Mouse (Mus musculus) spleen, postnatal 36 days (tissue): ENCODE measurements around the gene Ubxn7.

ENCODE experiments used
- DNase-seq, 2 experiments: peaks; one replicate each; pipeline ENCODE4 v3.0.0; 2022; ENCODE audit warnings: low spot score in 2 of 2, mixed read lengths in 1 of 2

Gene Ubxn7

DNA sequence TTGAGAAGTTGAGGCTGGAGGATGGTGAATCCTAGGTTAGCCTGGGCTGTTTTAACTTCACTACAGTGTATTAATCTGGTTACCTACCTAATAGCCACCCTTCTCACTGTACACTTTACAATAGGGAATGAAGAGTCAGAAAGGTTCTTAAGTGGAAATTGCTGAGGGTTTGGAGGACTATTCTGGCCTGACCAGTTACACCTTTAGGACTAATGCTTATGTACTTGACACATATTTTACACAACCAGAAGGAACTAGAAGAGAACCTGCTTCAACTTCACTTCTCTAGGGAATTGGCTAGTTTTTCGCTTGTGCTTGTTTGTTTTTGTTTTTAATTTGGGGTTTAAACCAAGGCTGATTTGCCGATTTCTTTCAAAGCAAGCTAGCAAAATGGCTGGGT lies 101.1 kb downstream of the Ubxn7 start:
- DNase-seq = no peak

DNA sequence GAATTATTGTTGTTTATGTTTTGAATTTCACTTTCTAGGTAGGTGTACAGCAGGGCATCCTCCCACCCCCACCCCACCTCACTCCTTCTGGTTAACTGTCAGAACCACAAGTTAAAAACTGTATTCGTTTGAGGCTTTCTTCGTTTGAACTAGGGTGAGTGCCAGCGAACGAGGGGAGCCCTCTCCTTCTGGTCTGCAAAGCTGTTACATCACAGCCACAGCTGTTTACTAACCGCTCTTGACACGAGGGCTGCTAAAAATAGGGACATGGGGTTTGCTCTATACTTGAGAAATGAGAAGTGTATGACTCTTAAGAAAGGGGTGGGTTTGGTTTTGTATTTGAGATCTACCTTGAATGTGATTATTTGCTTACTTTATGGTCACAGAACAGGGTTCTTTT lies 102.0 kb downstream of the Ubxn7 start:
- peak; percentile 68 to 71 for DNase-seq

DNA sequence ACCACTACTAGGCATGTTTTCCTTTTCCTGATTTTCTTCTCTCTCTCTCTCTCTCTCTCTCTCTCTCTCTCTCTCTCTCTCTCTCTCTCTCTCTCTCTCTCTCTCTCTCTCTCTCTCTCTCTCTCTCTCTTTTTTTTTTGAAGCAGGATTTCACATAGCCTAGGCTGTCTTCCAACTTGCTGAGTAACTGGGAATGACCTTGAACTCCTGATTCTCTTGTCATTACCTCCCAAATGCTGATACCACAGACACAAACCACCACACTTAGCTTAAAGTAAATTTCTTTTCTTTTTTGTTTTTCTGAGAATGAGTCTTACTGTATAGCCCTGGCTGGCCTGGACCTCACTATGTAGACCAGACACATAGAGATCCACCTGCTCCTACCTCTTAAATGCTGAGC lies 102.6 kb downstream of the Ubxn7 start:
- no peak for DNase-seq

DNA sequence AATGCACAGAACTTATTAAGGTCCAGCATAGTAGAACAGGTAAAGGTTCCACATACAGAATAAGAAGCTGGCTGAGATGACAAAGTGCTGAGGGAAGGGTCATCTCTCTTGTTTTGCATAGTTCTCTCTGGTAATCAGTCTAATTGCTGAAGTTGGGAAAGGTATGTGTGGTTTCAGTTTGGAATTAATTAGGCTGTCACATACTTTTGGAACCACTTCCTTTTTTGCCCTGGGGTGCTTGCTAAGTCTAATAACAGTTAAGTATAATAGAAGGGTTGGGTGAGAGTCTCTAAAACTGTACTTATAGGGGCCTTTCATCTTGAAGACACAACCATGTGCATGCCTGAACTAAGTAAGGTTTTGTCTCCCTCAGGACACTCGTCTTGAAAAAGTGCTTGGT lies 104.6 kb downstream of the Ubxn7 start:
- DNase-seq = no peak

DNA sequence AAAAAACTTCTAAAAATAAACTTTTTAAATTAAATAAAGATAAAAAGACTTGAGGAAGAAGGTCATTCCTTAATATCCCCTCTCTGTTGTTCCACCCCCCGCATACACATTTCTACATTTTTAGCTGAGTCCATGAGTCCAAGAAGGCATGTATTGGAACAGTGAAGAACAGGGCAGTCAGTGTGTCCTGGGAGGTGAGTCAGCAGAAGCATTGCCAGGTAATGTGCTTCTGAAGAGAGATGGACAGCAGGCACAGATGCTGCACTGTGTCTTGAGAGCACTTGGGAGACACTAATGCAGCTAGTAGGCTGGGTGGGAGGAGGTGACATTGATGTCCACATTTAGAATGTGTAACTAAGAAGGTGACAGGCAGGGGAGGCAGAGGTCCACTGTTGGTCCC lies 105.2 kb downstream of the Ubxn7 start:
- DNase-seq = no peak

- no peak for DNase-seq
Observed at GRCm38 (mm10) chr16:32441432-32441831, 109.4 kb downstream of the Ubxn7 start.
